In the genomic region with DNA sequence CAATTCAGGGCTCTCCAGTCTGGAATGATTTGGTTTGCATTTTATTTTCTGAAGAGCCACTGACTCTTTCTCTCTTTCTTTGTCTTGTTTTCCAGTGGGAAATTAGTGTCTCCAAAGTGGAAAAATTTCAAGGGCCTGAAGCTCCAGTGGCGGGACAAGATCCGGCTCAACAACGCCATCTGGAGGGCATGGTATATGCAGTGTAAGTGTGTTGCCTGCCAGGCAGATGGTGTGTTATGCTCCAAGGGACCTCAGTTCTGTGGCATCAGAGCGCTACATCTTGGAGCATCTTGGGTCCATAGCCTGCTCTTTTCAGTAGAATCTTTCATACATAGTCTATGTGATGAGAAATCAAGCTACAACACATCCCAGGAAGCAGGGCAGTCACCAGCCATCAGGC, we compare ENCODE assay signal across 9 mouse cellular contexts. TPM values are rescaled to one million over a fixed set of nuclear protein-coding genes. Genes with fewer than 3 reads are reported as not detected.
DNase-seq lines count a peak whose midpoint lies in the region; ATAC-seq and TF ChIP-seq lines count a peak whose summit lies in the region.
"Had no signal": no experiment of that assay in that cellular context is flagged by ENCODE, and none has a peak within 500 bp of the region (broad histone marks: within the 10 kb centered on the region; RNA-seq: fewer than 3 reads in every experiment).

No protein-coding gene starts in this region.

- ATAC-seq in heart, postnatal 0 days (ENCODE audit: insufficient read depth, low read depth): no peak
- ATAC-seq in lung, embryonic 14.5 days (ENCODE audit: insufficient read depth): no peak
- no peak for ATAC-seq in monocyte, adult 5-6 weeks (replicated peaks; ENCODE audit: insufficient number of reproducible peaks, low FRiP score, low TSS enrichment, poor library complexity, severe bottlenecking)

- DNase-seq in heart, postnatal 0 days (ENCODE audit: low spot score): no peak
- no peak for DNase-seq in heart, postnatal 36 days
- DNase-seq in lung, embryonic 14.5 days: peak; percentile 31
- DNase-seq in lung, adult 18-20 months: no peak
- DNase-seq in adrenal gland, postnatal 25 days: peak; percentile 50
- DNase-seq in kidney, postnatal 4 days: peak; percentile 52 to 59
- no peak for DNase-seq in spleen, postnatal 14 days (ENCODE audit: low spot score in 2 of 2)

- TF ChIP-seq CTCF in heart, postnatal 0 days (IDR thresholded peaks at IDR 0.05; ENCODE audit: low read depth): peak; percentile 20
- TF ChIP-seq CTCF in lung, embryonic 14.5 days (IDR thresholded peaks at IDR 0.05; ENCODE audit: low read depth): peak; percentile 37

- 73% methylated on average over 4 of the region's 4 CpGs for WGBS in heart, postnatal 0 days
- 78% methylated on average over 4 of the region's 4 CpGs for WGBS in lung, embryonic 14.5 days

- intact Hi-C loops in heart, postnatal 36 days (cut with DNase I): loop anchor here (5.0 kb wide), 4 partner anchors 82 to 198 kb away; partner anchors contain the start of gene Diablo

- TF ChIP-seq EP300 in heart, postnatal 0 days (IDR thresholded peaks at IDR 0.05; ENCODE audit: low read depth): no peak

- no peak overlapping the region for H3K4me2 ChIP-seq in heart, postnatal 0 days (ENCODE audit: low read depth, low read length)
- H3K4me2 ChIP-seq in lung, embryonic 14.5 days: no peak overlapping the region

- H3K4me3 ChIP-seq in heart, postnatal 0 days (ENCODE audit: low read depth, low read length): no peak overlapping the region
- no peak overlapping the region for H3K4me3 ChIP-seq in lung, embryonic 14.5 days (ENCODE audit: low read depth, low read length)

- H3K36me3 ChIP-seq in heart, postnatal 0 days (replicated peaks; ENCODE audit: control insufficient read depth, insufficient read depth, low read length): peaks cover 35% of the 10 kb centered on the region
- peaks cover 32% of the 10 kb centered on the region for H3K36me3 ChIP-seq in lung, embryonic 14.5 days (ENCODE audit: insufficient read depth)

- H3K9me3 ChIP-seq in heart, postnatal 0 days (replicated peaks; ENCODE audit: control insufficient read depth, low read length): no peaks in the 10 kb centered on the region
- no peaks in the 10 kb centered on the region for H3K9me3 ChIP-seq in lung, embryonic 14.5 days (ENCODE audit: low read depth, low read length)

- 0 out of 2 replicates have a peak, but pooled peaks cover 4% of the 10 kb centered on the region for H3K4me1 ChIP-seq in heart, postnatal 0 days (ENCODE audit: control insufficient read depth, insufficient read depth)
- no peaks in the 10 kb centered on the region for H3K4me1 ChIP-seq in lung, embryonic 14.5 days (ENCODE audit: insufficient read depth)

- H3K27me3 ChIP-seq in heart, postnatal 0 days (ENCODE audit: control insufficient read depth, insufficient read depth, low read length): no peaks in the 10 kb centered on the region
- no peaks in the 10 kb centered on the region for H3K27me3 ChIP-seq in lung, embryonic 14.5 days (ENCODE audit: insufficient read depth, low read length)

- no peak overlapping the region for H3K9ac ChIP-seq in heart, postnatal 0 days (replicated peaks; ENCODE audit: low read depth, low read length)
- no peak overlapping the region for H3K9ac ChIP-seq in lung, embryonic 14.5 days

- no peak overlapping the region for H3K27ac ChIP-seq in heart, postnatal 0 days (ENCODE audit: low read depth)
- H3K27ac ChIP-seq in lung, embryonic 14.5 days (ENCODE audit: low read depth): no peak overlapping the region

RNA-seq across cellular contexts. Expression of gene Mlxip, which starts 45.3 kb away (rescaled TPM):
- 12.0 and 13.4 TPM in 2 replicates for total RNA-seq in heart, postnatal 0 days (2014; rRNA removed; ENCODE audit: low replicate concordance)
- 5.9 and 7.3 TPM in 2 replicates for polyA plus RNA-seq in heart, postnatal 0 days (2015; fragmentation: Nextera tagmentation; extraction: Ambion mirVana)
- total RNA-seq in heart, postnatal 36 days (2021): 10 to 100 TPM; 30.4 to 31.8 TPM
- 27.3 and 27.7 TPM in 2 replicates for polyA plus RNA-seq in lung, embryonic 14.5 days (2014; fragmentation: Nextera tagmentation; extraction: Ambion mirVana)
- 25.3 and 30.5 TPM in 2 replicates for total RNA-seq in adrenal gland, postnatal 25 days (2021)
- total RNA-seq in monocyte, adult 5-6 weeks (2017): 17.5 to 37.6 TPM (median 22.9 TPM) in 3 replicates

RNA-seq across cellular contexts. Expression of gene Lrrc43, which starts 49.2 kb away (rescaled TPM):
- total RNA-seq in heart, postnatal 0 days (2014; rRNA removed; ENCODE audit: low replicate concordance): not detected in 2 replicates
- 0.05 TPM in 1 of 2 replicates, not detected in the other for polyA plus RNA-seq in heart, postnatal 0 days (2015; fragmentation: Nextera tagmentation; extraction: Ambion mirVana)
- not detected for total RNA-seq in heart, postnatal 36 days (2021)
- not detected in 2 replicates for polyA plus RNA-seq in lung, embryonic 14.5 days (2014; fragmentation: Nextera tagmentation; extraction: Ambion mirVana)
- total RNA-seq in adrenal gland, postnatal 25 days (2021): not detected in 2 replicates
- 0.95 TPM in 1 of 3 replicates, not detected in the others for total RNA-seq in monocyte, adult 5-6 weeks (2017)

RNA-seq across cellular contexts. Expression of gene Il31, which starts 49.3 kb away (rescaled TPM):
- total RNA-seq in heart, postnatal 0 days (2014; rRNA removed; ENCODE audit: low replicate concordance): not detected in 2 replicates
- not detected in 2 replicates for polyA plus RNA-seq in heart, postnatal 0 days (2015; fragmentation: Nextera tagmentation; extraction: Ambion mirVana)
- not detected for total RNA-seq in heart, postnatal 36 days (2021)
- not detected in 2 replicates for polyA plus RNA-seq in lung, embryonic 14.5 days (2014; fragmentation: Nextera tagmentation; extraction: Ambion mirVana)
- total RNA-seq in adrenal gland, postnatal 25 days (2021): not detected in 2 replicates
- total RNA-seq in monocyte, adult 5-6 weeks (2017): not detected in 3 replicates
- polyA plus RNA-seq: lung, embryonic 16.5 days had no signal

Comparison
In these comparisons a context has a peak if more than half of its experiments do, and no peak if none do; other contexts are left out.
1. DNase-seq: peak in lung, embryonic 14.5 days (single experiment), adrenal gland, postnatal 25 days (single experiment) and kidney, postnatal 4 days (2 of 2); none in heart, postnatal 0 days (single experiment), heart, postnatal 36 days (0 of 2), lung, adult 18-20 months (0 of 2) and spleen, postnatal 14 days (0 of 2).